Mouse (Mus musculus): ENCODE measurements around the gene Smdt1. TPM values are rescaled to one million over a fixed set of nuclear protein-coding genes. Genes with fewer than 3 reads are reported as not detected.
A peak's percentile ranks its signal among the peaks of the same experiment; 100 is the strongest.
"Not testable (repeated sequence)": the region's sequence is repeated elsewhere in the genome, so short reads cannot be mapped to it uniquely, and the experiment has no call there.

Smdt1 gene
- polyA plus RNA-seq, 1 experiment from 2014 or later: 296 TPM

- Histone ChIP-seq H3K4me1 (replicated peaks; ENCODE audit: control insufficient read depth, insufficient read depth) (no peaks in the 10 kb centered on the region; the same call in 1 of the 2 replicates), H3K27ac (replicated peaks) (peak overlapping the region; percentile 76), H3K9me3 (ENCODE audit: control insufficient read depth, low read length) (no peaks in the 10 kb centered on the region), H3K4me2 (replicated peaks; ENCODE audit: low read depth) (peak overlapping the region; percentile 72), H3K36me3 (ENCODE audit: control insufficient read depth, insufficient read depth, low read length) (no peaks in the 10 kb centered on the region), H3K27me3 (ENCODE audit: control insufficient read depth, insufficient read depth, low read length) (no peaks in the 10 kb centered on the region), H3K4me3 (ENCODE audit: low read depth, low read length) (peak overlapping the region; percentile 17), H3K9ac (ENCODE audit: low read length) (no peak overlapping the region)
- TF ChIP-seq CTCF (IDR thresholded peaks at IDR 0.05; ENCODE audit: low read depth): no peak
- no peak for TF ChIP-seq EP300 (optimal IDR thresholded peaks at IDR 0.05)
- 28% methylated on average over 7 of the region's 7 CpGs for WGBS
- ATAC-seq (ENCODE audit: low FRiP score, low TSS enrichment): no peak
- DNase-seq (ENCODE audit: low spot score): no peak
These were observed 41.9 kb downstream of the Smdt1 start for GRCm38 (mm10) chr15:82380714-82381062.

GRCm38 (mm10) chr15:82382441-82382840, 43.7 kb downstream of the Smdt1 start:
- DNase-seq (ENCODE audit: low spot score): no peak
- no peaks in the 10 kb centered on the region for H3K9me3 ChIP-seq (ENCODE audit: control insufficient read depth, low read length)
- no peak overlapping the region for H3K4me2 ChIP-seq (replicated peaks; ENCODE audit: low read depth)
- H3K36me3 ChIP-seq (ENCODE audit: control insufficient read depth, insufficient read depth, low read length): no peaks in the 10 kb centered on the region
- WGBS: 82% methylated on average over 2 of the region's 2 CpGs
- H3K27ac ChIP-seq (replicated peaks): no peak overlapping the region
- H3K4me3 ChIP-seq (ENCODE audit: low read depth, low read length): no peak overlapping the region
- H3K9ac ChIP-seq (ENCODE audit: low read length): no peak overlapping the region
- H3K4me1 ChIP-seq (replicated peaks; ENCODE audit: control insufficient read depth, insufficient read depth): no peaks in the 10 kb centered on the region; the same call in 1 of the 2 replicates
- no peak for ATAC-seq (ENCODE audit: low FRiP score, low TSS enrichment)
- TF ChIP-seq CTCF (IDR thresholded peaks at IDR 0.05; ENCODE audit: low read depth) (no peak), EP300 (optimal IDR thresholded peaks at IDR 0.05) (no peak)
- no peaks in the 10 kb centered on the region for H3K27me3 ChIP-seq (ENCODE audit: control insufficient read depth, insufficient read depth, low read length)

- WGBS: 58% methylated on average over 2 of the region's 2 CpGs
- Histone ChIP-seq H3K27me3 (ENCODE audit: control insufficient read depth, insufficient read depth, low read length) (no peaks in the 10 kb centered on the region), H3K4me2 (replicated peaks; ENCODE audit: low read depth) (no peak overlapping the region), H3K4me3 (ENCODE audit: low read depth, low read length) (no peak overlapping the region), H3K27ac (replicated peaks) (no peak overlapping the region), H3K36me3 (ENCODE audit: control insufficient read depth, insufficient read depth, low read length) (no peaks in the 10 kb centered on the region), H3K9ac (ENCODE audit: low read length) (no peak overlapping the region), H3K4me1 (replicated peaks; ENCODE audit: control insufficient read depth, insufficient read depth) (no peaks in the 10 kb centered on the region), H3K9me3 (ENCODE audit: control insufficient read depth, low read length) (no peaks in the 10 kb centered on the region)
- ATAC-seq (ENCODE audit: low FRiP score, low TSS enrichment): no peak
- DNase-seq (ENCODE audit: low spot score): no peak
- TF ChIP-seq CTCF (IDR thresholded peaks at IDR 0.05; ENCODE audit: low read depth): no peak
- TF ChIP-seq EP300 (optimal IDR thresholded peaks at IDR 0.05): no peak
These were observed 47.0 kb downstream of the Smdt1 start for GRCm38 (mm10) chr15:82385729-82386128.

GRCm38 (mm10) chr15:82389916-82390315, 51.2 kb downstream of the Smdt1 start:
- H3K27me3 ChIP-seq (ENCODE audit: control insufficient read depth, insufficient read depth, low read length); ATAC-seq (ENCODE audit: low FRiP score, low TSS enrichment); H3K4me3 ChIP-seq (ENCODE audit: low read depth, low read length); H3K4me2 ChIP-seq (replicated peaks; ENCODE audit: low read depth); H3K4me1 ChIP-seq (replicated peaks; ENCODE audit: control insufficient read depth, insufficient read depth); DNase-seq (ENCODE audit: low spot score); H3K9me3 ChIP-seq (ENCODE audit: control insufficient read depth, low read length); H3K9ac ChIP-seq (ENCODE audit: low read length); H3K36me3 ChIP-seq (ENCODE audit: control insufficient read depth, insufficient read depth, low read length); H3K27ac ChIP-seq (replicated peaks): not testable (repeated sequence)
- WGBS: 92% methylated on average over 10 of the region's 10 CpGs

- H3K9ac ChIP-seq (ENCODE audit: low read length); H3K36me3 ChIP-seq (ENCODE audit: control insufficient read depth, insufficient read depth, low read length); H3K27me3 ChIP-seq (ENCODE audit: control insufficient read depth, insufficient read depth, low read length); H3K4me1 ChIP-seq (replicated peaks; ENCODE audit: control insufficient read depth, insufficient read depth); H3K27ac ChIP-seq (replicated peaks); H3K9me3 ChIP-seq (ENCODE audit: control insufficient read depth, low read length); H3K4me3 ChIP-seq (ENCODE audit: low read depth, low read length); ATAC-seq (ENCODE audit: low FRiP score, low TSS enrichment); DNase-seq (ENCODE audit: low spot score); H3K4me2 ChIP-seq (replicated peaks; ENCODE audit: low read depth): not testable (repeated sequence)
- WGBS: 91% methylated on average over 2 of the region's 2 CpGs
These were observed 55.2 kb downstream of the Smdt1 start, which contains the start of gene Cyp2d11 for GRCm38 (mm10) chr15:82393922-82394321. Gene Cyp2d11 (minus strand): TSS chr15:82394022.

- not testable (repeated sequence) for H3K9me3 ChIP-seq (ENCODE audit: control insufficient read depth, low read length); H3K4me3 ChIP-seq (ENCODE audit: low read depth, low read length); H3K4me1 ChIP-seq (replicated peaks; ENCODE audit: control insufficient read depth, insufficient read depth); H3K36me3 ChIP-seq (ENCODE audit: control insufficient read depth, insufficient read depth, low read length); H3K9ac ChIP-seq (ENCODE audit: low read length); H3K4me2 ChIP-seq (replicated peaks; ENCODE audit: low read depth); H3K27me3 ChIP-seq (ENCODE audit: control insufficient read depth, insufficient read depth, low read length); H3K27ac ChIP-seq (replicated peaks); DNase-seq (ENCODE audit: low spot score); ATAC-seq (ENCODE audit: low FRiP score, low TSS enrichment)
- 63% methylated on average over 3 of the region's 3 CpGs for WGBS
These were observed 57.2 kb downstream of the Smdt1 start for GRCm38 (mm10) chr15:82395955-82396354.

Small RNAs within 50 kb of the gene (microRNA-seq; reads per million reads assigned to microRNA genes)
- gene Mir7684: not detected

Other genes starting within 250 kb of the Smdt1 start
- 8.2 and 8.5 TPM in 2 replicates for gene Ccdc134, start 211.0 kb upstream of the Smdt1 start, polyA plus RNA-seq (2015; fragmentation: Nextera tagmentation; extraction: Ambion mirVana)
- 119 and 127 TPM in 2 replicates for gene Srebf2, start 191.8 kb upstream of the Smdt1 start, polyA plus RNA-seq (2015; fragmentation: Nextera tagmentation; extraction: Ambion mirVana)
- gene Shisa8, start 126.1 kb upstream of the Smdt1 start, polyA plus RNA-seq (2015; fragmentation: Nextera tagmentation; extraction: Ambion mirVana): 0.06 and 0.23 TPM in 2 replicates
- gene Tnfrsf13c, start 114.6 kb upstream of the Smdt1 start, polyA plus RNA-seq (2015; fragmentation: Nextera tagmentation; extraction: Ambion mirVana): not detected in 2 replicates
- 24.0 and 27.0 TPM in 2 replicates for gene Cenpm, start 94.2 kb upstream of the Smdt1 start, polyA plus RNA-seq (2015; fragmentation: Nextera tagmentation; extraction: Ambion mirVana)
- gene 1500009C09Rik, start 86.6 kb upstream of the Smdt1 start, polyA plus RNA-seq (2015; fragmentation: Nextera tagmentation; extraction: Ambion mirVana): 0.23 and 0.24 TPM in 2 replicates
- 2.1 and 2.9 TPM in 2 replicates for gene Sept3, start 64.1 kb upstream of the Smdt1 start, polyA plus RNA-seq (2015; fragmentation: Nextera tagmentation; extraction: Ambion mirVana)
- gene Wbp2nl, start 40.0 kb upstream of the Smdt1 start, polyA plus RNA-seq (2015; fragmentation: Nextera tagmentation; extraction: Ambion mirVana): 0.08 and 0.11 TPM in 2 replicates
- gene Naga, start within 50 bp of the Smdt1 start, polyA plus RNA-seq (2015; fragmentation: Nextera tagmentation; extraction: Ambion mirVana): 83.1 and 88.9 TPM in 2 replicates
- 6.2 and 6.3 TPM in 2 replicates for gene Pheta2, start within 50 bp of the Smdt1 start, polyA plus RNA-seq (2015; fragmentation: Nextera tagmentation; extraction: Ambion mirVana)
- gene Ndufa6, start 15.4 kb downstream of the Smdt1 start, polyA plus RNA-seq (2015; fragmentation: Nextera tagmentation; extraction: Ambion mirVana): 514 and 516 TPM in 2 replicates
- gene Cyp2d22, start 41.3 kb downstream of the Smdt1 start, polyA plus RNA-seq (2015; fragmentation: Nextera tagmentation; extraction: Ambion mirVana): 5.5 TPM in 2 replicates
- not detected in 2 replicates for gene Cyp2d11, start 55.1 kb downstream of the Smdt1 start, polyA plus RNA-seq (2015; fragmentation: Nextera tagmentation; extraction: Ambion mirVana)
- gene Cyp2d10, start 68.2 kb downstream of the Smdt1 start, polyA plus RNA-seq (2015; fragmentation: Nextera tagmentation; extraction: Ambion mirVana): 2.1 and 3.6 TPM in 2 replicates
- gene Cyp2d9, start 94.5 kb downstream of the Smdt1 start, polyA plus RNA-seq (2015; fragmentation: Nextera tagmentation; extraction: Ambion mirVana): 1.6 and 2.0 TPM in 2 replicates
- gene Cyp2d12, start 216.1 kb downstream of the Smdt1 start, polyA plus RNA-seq (2015; fragmentation: Nextera tagmentation; extraction: Ambion mirVana): 0.10 and 0.11 TPM in 2 replicates